Mouse (Mus musculus) CH12.LX (cell line): ENCODE measurements at regions not wholly inside any gene's neighbourhood (a gene's known extent, or its start where the extent isn't known, plus 50 kb on each side); places are given as distances from the start of the nearest gene placed in this dataset.

Experiments used
- DNase-seq: peaks from one replicate; pipeline ENCODE4 v3.0.0-alpha.2; 2013; ENCODE audit errors: extremely low read depth
- H3K27ac ChIP-seq: 2 replicates; pipeline ENCODE4 v1.5.1; 2012; ENCODE audit warnings: low read depth, mild to moderate bottlenecking, control low read depth, moderate library complexity; ENCODE audit not compliant: insufficient read depth
- H3K27me3 ChIP-seq: replicated peaks from 2 replicates; pipeline ENCODE3; 2012; ENCODE audit warnings: inconsistent platforms
- H3K36me3 ChIP-seq, 2 experiments: replicated peaks in 1 of 2; 2 replicates each; pipeline versions ENCODE3 to v1.6.1; 2012; ENCODE audit warnings: inconsistent platforms in 1 of 2, low read length in 1 of 2, mild to moderate bottlenecking in 1 of 2, mixed read lengths in 1 of 2, moderate library complexity in 1 of 2; ENCODE audit not compliant: control insufficient read depth in 1 of 2, insufficient read depth in 1 of 2
- H3K4me1 ChIP-seq, 2 experiments: 2 replicates each; pipeline ENCODE4 v1.6.1; 2012; ENCODE audit warnings: inconsistent platforms in 1 of 2, moderate library complexity in 1 of 2; ENCODE audit not compliant: insufficient read depth in 2 of 2, control insufficient read depth in 1 of 2
- H3K4me2 ChIP-seq: 2 replicates; pipeline ENCODE4 v1.6.1; 2012; ENCODE audit warnings: low read depth, mild to moderate bottlenecking, control low read depth; ENCODE audit not compliant: poor library complexity, insufficient read depth, severe bottlenecking
- H3K4me3 ChIP-seq, 3 experiments: fragments of 150-350 bp in 1 of 3; sonication (generic) in 1 of 3; replicated peaks in 1 of 3; 2 replicates each; pipeline versions ENCODE3 to v1.5.1; 2011 to 2012; ENCODE audit warnings: low read depth in 2 of 3, low read length in 2 of 3, mild to moderate bottlenecking in 2 of 3, moderate library complexity in 2 of 3, control low read depth in 1 of 3, improper control_type of control experiment in 1 of 3, inconsistent platforms in 1 of 3, mixed read lengths in 1 of 3; ENCODE audit not compliant: poor library complexity in 1 of 3
- H3K79me2 ChIP-seq: replicated peaks from 2 replicates; pipeline ENCODE4 v1.6.1; 2012; ENCODE audit warnings: mild to moderate bottlenecking, moderate library complexity; ENCODE audit not compliant: control insufficient read depth, poor library complexity, insufficient read depth, severe bottlenecking; ENCODE audit errors: extremely low read depth
- H3K9ac ChIP-seq: 2 replicates; pipeline ENCODE4 v1.6.1; 2012; ENCODE audit warnings: low read depth, mild to moderate bottlenecking, control low read depth, moderate library complexity; ENCODE audit not compliant: insufficient read depth
- H3K9me3 ChIP-seq: replicated peaks from 2 replicates; pipeline ENCODE3; 2012; ENCODE audit warnings: low read length, inconsistent platforms, mixed read lengths
- CTCF ChIP-seq, 2 experiments: IDR thresholded peaks in 1 of 2; conservative IDR thresholded peaks in 1 of 2; 2 replicates each; pipeline ENCODE4 v1.5.1; 2011 to 2012; ENCODE audit warnings: low read depth in 2 of 2, low read length in 2 of 2, improper control_type of control experiment in 1 of 2, inconsistent platforms in 1 of 2, mild to moderate bottlenecking in 1 of 2, moderate library complexity in 1 of 2
- ELF1 ChIP-seq: IDR thresholded peaks from 2 replicates; pipeline ENCODE4 v1.6.1; 2014; ENCODE audit warnings: low read depth, mild to moderate bottlenecking, inconsistent platforms, low read length, improper control_type of control experiment
- ETS1 ChIP-seq: conservative IDR thresholded peaks from 2 replicates; pipeline ENCODE4 v1.6.1; 2012; ENCODE audit warnings: low read depth, mild to moderate bottlenecking, inconsistent platforms, low read length, improper control_type of control experiment, moderate library complexity
- JUN ChIP-seq: IDR thresholded peaks from 2 replicates; pipeline ENCODE4 v1.6.1; 2011; ENCODE audit warnings: low read depth, mild to moderate bottlenecking, low read length, improper control_type of control experiment, moderate library complexity; ENCODE audit not compliant: insufficient read depth
- JUND ChIP-seq: conservative IDR thresholded peaks from 2 replicates; pipeline ENCODE4 v1.6.1; 2011; ENCODE audit warnings: low read depth, low read length, improper control_type of control experiment
- MEF2A ChIP-seq: IDR thresholded peaks from 2 replicates; pipeline ENCODE4 v1.6.1; 2014; ENCODE audit warnings: low read depth, mild to moderate bottlenecking, inconsistent platforms, low read length, improper control_type of control experiment, borderline replicate concordance
- NELFE ChIP-seq: IDR thresholded peaks from 2 replicates; pipeline ENCODE4 v1.6.1; 2011; ENCODE audit warnings: low read depth, low read length, improper control_type of control experiment
- NRF1 ChIP-seq: IDR thresholded peaks from 2 replicates; pipeline ENCODE4 v1.6.1; 2014; ENCODE audit warnings: low read depth, mild to moderate bottlenecking, inconsistent platforms, low read length, improper control_type of control experiment, moderate library complexity
- PAX5 ChIP-seq: IDR thresholded peaks from 2 replicates; pipeline ENCODE4 v1.6.1; 2012; ENCODE audit warnings: low read length, inconsistent platforms, mixed read lengths
- RAD21 ChIP-seq: IDR thresholded peaks from 2 replicates; pipeline ENCODE4 v1.6.1; 2011; ENCODE audit warnings: low read depth, mild to moderate bottlenecking, low read length, improper control_type of control experiment, moderate library complexity
- SMC3 ChIP-seq: IDR thresholded peaks from 2 replicates; pipeline ENCODE4 v1.6.1; 2011; ENCODE audit warnings: low read depth, low read length, improper control_type of control experiment
- TBP ChIP-seq: conservative IDR thresholded peaks from 2 replicates; pipeline ENCODE4 v1.6.1; 2011; ENCODE audit warnings: low read depth, low read length, improper control_type of control experiment
- USF1 ChIP-seq: IDR thresholded peaks from 2 replicates; pipeline ENCODE4 v1.6.1; 2014; ENCODE audit warnings: low read depth, mild to moderate bottlenecking, inconsistent platforms, low read length, improper control_type of control experiment
- USF2 ChIP-seq: conservative IDR thresholded peaks from 2 replicates; pipeline ENCODE4 v1.6.1; 2011; ENCODE audit warnings: low read depth, low read length, improper control_type of control experiment
- ZC3H11A ChIP-seq: IDR thresholded peaks from 2 replicates; pipeline ENCODE4 v1.6.1; 2012; ENCODE audit warnings: low read depth, mild to moderate bottlenecking, inconsistent platforms, low read length, improper control_type of control experiment
- ZKSCAN1 ChIP-seq: IDR thresholded peaks from 2 replicates; pipeline ENCODE4 v1.6.1; 2012; ENCODE audit warnings: low read depth, inconsistent platforms, low read length, improper control_type of control experiment, borderline replicate concordance
- ZMIZ1 ChIP-seq: IDR thresholded peaks from 2 replicates; pipeline ENCODE4 v1.6.1; 2012; ENCODE audit warnings: low read depth, mild to moderate bottlenecking, inconsistent platforms, low read length, improper control_type of control experiment
- ZNF384 ChIP-seq: IDR thresholded peaks from 2 replicates; pipeline ENCODE4 v1.6.1; 2012; ENCODE audit warnings: low read depth, low read length, improper control_type of control experiment, inconsistent platforms
- dilution Hi-C: fragments of 300-500 bp; cut with MboI; formaldehyde crosslinking; loops from 2 replicates; pipeline ENCODE4 v1.14.3; 2020; ENCODE audit warnings: low sequenced_read_pairs; ENCODE audit not compliant: extremely low pct_unique_long_range_greater_than_20kb, extremely low pct_ligation_motif_present
- in situ Hi-C: fragments of 300-500 bp; cut with MboI; formaldehyde crosslinking; loops from 3 replicates; pipeline ENCODE4 v1.14.3; 2019; ENCODE audit warnings: low sequenced_read_pairs, low pct_ligation_motif_present, low pct_unique_long_range_greater_than_20kb, mixed read lengths

- TF ChIP-seq TBP: no peak
- peak; percentile 100 for TF ChIP-seq JUND
- TF ChIP-seq NRF1: 0 out of 2 replicates have a peak, but pooled peaks have one; percentile 16
- peak; percentile 99 for TF ChIP-seq ETS1
- TF ChIP-seq USF2: no peak
- TF ChIP-seq PAX5: no peak
- TF ChIP-seq ZC3H11A: no peak
- TF ChIP-seq USF1: no peak
- TF ChIP-seq ZMIZ1: no peak
- TF ChIP-seq, all 38 proteins: peak for 18
Observed at GRCm38 (mm10) chr2:147743908-147744307, 302.9 kb downstream of the Foxa2 start (continued).

- H3K4me2 ChIP-seq: no peak overlapping the region
- no peaks in the 10 kb centered on the region for H3K9me3 ChIP-seq
- H3K79me2 ChIP-seq: no peaks in the 10 kb centered on the region
- TF ChIP-seq NELFE: no peak
- peak; percentile 86 to 95 for TF ChIP-seq CTCF (conservative IDR thresholded peaks at IDR 0.05 in 1 of 2, IDR thresholded peaks at IDR 0.05 in 1 of 2; ENCODE audit: low read depth in 2 of 2, low read length in 2 of 2)
- no peak for TF ChIP-seq JUND
- peak; percentile 61 for TF ChIP-seq SMC3
- TF ChIP-seq USF1: no peak
- no peak for TF ChIP-seq MEF2A
- TF ChIP-seq RAD21: peak; percentile 89
- no peak for TF ChIP-seq JUN
- in situ Hi-C loops (no loop called here), dilution Hi-C loops (no loop called here)
- no peaks in the 10 kb centered on the region for H3K36me3 ChIP-seq
- H3K27ac ChIP-seq: no peak overlapping the region
- no peaks in the 10 kb centered on the region for H3K27me3 ChIP-seq
- peaks cover 0 to 3% of the 10 kb centered on the region in 2 experiments; a peak in 2 of 4 replicates for H3K4me1 ChIP-seq
- no peak overlapping the region for H3K9ac ChIP-seq
- H3K4me3 ChIP-seq: no peak overlapping the region
- peak; percentile 58 for DNase-seq
Observed at GRCm38 (mm10) chr2:147738307-147738872, 308.4 kb downstream of the Foxa2 start.

GRCm38 (mm10) chr2:147727396-147727795, 319.4 kb downstream of the Foxa2 start:
- DNase-seq: no peak
- no peaks in the 10 kb centered on the region for H3K27me3 ChIP-seq
- TF ChIP-seq PAX5 (no peak), ELF1 (no peak), ZC3H11A (no peak), MEF2A (no peak), ZNF384 (no peak), NRF1 (no peak), TBP (no peak), ZKSCAN1 (no peak)
- H3K36me3 ChIP-seq: no peaks in the 10 kb centered on the region
- no peaks in the 10 kb centered on the region for H3K9me3 ChIP-seq
- in situ Hi-C loops: no loop called here
- no peaks in the 10 kb centered on the region for H3K4me1 ChIP-seq
- no peaks in the 10 kb centered on the region for H3K79me2 ChIP-seq
- no peak overlapping the region for H3K4me2 ChIP-seq
- no peak overlapping the region for H3K4me3 ChIP-seq
- dilution Hi-C loops: no loop called here
- no peak overlapping the region for H3K9ac ChIP-seq
- no peak overlapping the region for H3K27ac ChIP-seq
